18 mouse cellular contexts compared by ENCODE assay signal in the genomic region with DNA sequence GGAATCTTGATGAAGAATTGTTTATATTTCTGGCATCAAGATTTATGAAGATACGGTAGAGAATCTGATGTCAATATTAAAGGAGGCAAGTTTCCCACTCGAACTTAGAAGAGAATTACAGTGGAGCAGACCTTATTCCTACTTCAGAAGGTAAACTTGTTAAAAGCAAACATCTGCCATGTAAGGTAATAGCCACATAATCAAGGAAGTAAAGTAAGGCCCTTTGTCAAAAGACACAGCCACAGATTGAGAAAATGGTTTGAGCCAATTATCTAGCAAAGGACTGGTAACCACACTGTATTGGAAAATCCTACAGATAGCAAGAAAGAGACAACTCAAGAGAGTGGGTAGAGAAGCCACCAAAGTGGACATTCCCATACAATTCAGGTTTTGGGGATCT.
A peak's percentile ranks its signal among the peaks of the same experiment; 100 is the strongest.
DNase-seq lines count a peak whose midpoint lies in the region; ATAC-seq and TF ChIP-seq lines count a peak whose summit lies in the region.
"Had no signal": no experiment of that assay in that cellular context is flagged by ENCODE, and none has a peak within 500 bp of the region (broad histone marks: within the 10 kb centered on the region; RNA-seq: fewer than 3 reads in every experiment).

No protein-coding gene starts in this region.

- no peak for ATAC-seq in forebrain, embryonic 13.5 days
- ATAC-seq: forebrain, embryonic 14.5 days; forebrain, embryonic 16.5 days had no signal

- H3K9me3 ChIP-seq in MEL (replicated peaks; ENCODE audit: insufficient read depth, low read length) = no peaks in the 10 kb centered on the region
- H3K9me3 ChIP-seq in forebrain, embryonic 13.5 days (replicated peaks) = no peaks in the 10 kb centered on the region
- H3K9me3 ChIP-seq: embryonic facial prominence, embryonic 10.5 days; embryonic facial prominence, embryonic 12.5 days had no signal

- peak overlapping the region; percentile 11 for H3K27ac ChIP-seq in heart, adult 2 months
- H3K27ac ChIP-seq in MEL (ENCODE audit: control insufficient read depth, low read depth, low read length) = no peak overlapping the region
- H3K27ac ChIP-seq in forebrain, embryonic 13.5 days = no peak overlapping the region
- H3K27ac ChIP-seq in left cerebral cortex, adult 2 months = no peak overlapping the region
- H3K27ac ChIP-seq: embryonic facial prominence, embryonic 10.5 days; embryonic facial prominence, embryonic 12.5 days had no signal

- H3K4me1 ChIP-seq in heart, adult 2 months (ENCODE audit: control insufficient read depth, insufficient read depth, low read length) = peaks cover 7% of the 10 kb centered on the region
- 0 out of 4 replicates have a peak, but pooled peaks cover 0 to 2% of the 10 kb centered on the region in 2 experiments for H3K4me1 ChIP-seq in MEL (ENCODE audit: control insufficient read depth in 1 of 2, insufficient read depth in 2 of 2, low read length in 2 of 2)
- H3K4me1 ChIP-seq in forebrain, embryonic 13.5 days = no peaks in the 10 kb centered on the region
- H3K4me1 ChIP-seq: embryonic facial prominence, embryonic 12.5 days had no signal

- TF ChIP-seq EP300 in heart, adult 2 months (IDR thresholded peaks at IDR 0.05; ENCODE audit: insufficient read depth, low read depth, low read length) = no peak
- TF ChIP-seq EP300 in MEL (IDR thresholded peaks at IDR 0.05; ENCODE audit: low read depth in 1 of 2, low read length in 2 of 2) = peak; percentile 47 to 53; a peak in 2 of 4 replicates

- no peak overlapping the region for H3K4me3 ChIP-seq in heart, adult 2 months
- H3K4me3 ChIP-seq in MEL (ENCODE audit: control insufficient read depth in 1 of 2, insufficient read depth in 1 of 2, low read depth in 2 of 2, low read length in 2 of 2) = no peak overlapping the region
- H3K4me3 ChIP-seq in forebrain, embryonic 13.5 days = no peak overlapping the region
- no peak overlapping the region for H3K4me3 ChIP-seq in left cerebral cortex, adult 2 months
- H3K4me3 ChIP-seq: embryonic facial prominence, embryonic 10.5 days; embryonic facial prominence, embryonic 12.5 days had no signal

- no peaks in the 10 kb centered on the region for H3K27me3 ChIP-seq in heart, adult 2 months (ENCODE audit: control insufficient read depth, insufficient read depth, low read length)
- no peaks in the 10 kb centered on the region for H3K27me3 ChIP-seq in MEL (ENCODE audit: control insufficient read depth in 1 of 2, insufficient read depth in 2 of 2, low read length in 2 of 2)
- no peaks in the 10 kb centered on the region for H3K27me3 ChIP-seq in forebrain, embryonic 13.5 days
- H3K27me3 ChIP-seq: embryonic facial prominence, embryonic 12.5 days had no signal

- TF ChIP-seq CTCF in heart, adult 2 months (IDR thresholded peaks at IDR 0.05) = no peak
- TF ChIP-seq CTCF in MEL (IDR thresholded peaks at IDR 0.05 in 2 of 3, conservative IDR thresholded peaks at IDR 0.05 in 1 of 3; ENCODE audit: control insufficient read depth in 1 of 3, insufficient read depth in 1 of 3, low read depth in 2 of 3, low read length in 3 of 3, poor library complexity in 1 of 3, severe bottlenecking in 1 of 3) = no peak
- no peak for TF ChIP-seq CTCF in left cerebral cortex, adult 2 months (IDR thresholded peaks at IDR 0.05)

- no peak for TF ChIP-seq RAD21 in MEL (IDR thresholded peaks at IDR 0.05; ENCODE audit: low read depth, low read length)

- WGBS in heart, adult 2 months = 92% methylated on average over 2 of the region's 2 CpGs
- 94% methylated on average over 2 of the region's 2 CpGs for WGBS in forebrain, embryonic 13.5 days

- no peak overlapping the region for H3K4me2 ChIP-seq in forebrain, embryonic 13.5 days
- H3K4me2 ChIP-seq: embryonic facial prominence, embryonic 12.5 days had no signal

- no peaks in the 10 kb centered on the region for H3K79me2 ChIP-seq in heart, adult 2 months (replicated peaks; ENCODE audit: control insufficient read depth, insufficient read depth, low read length)
- no peaks in the 10 kb centered on the region for H3K79me2 ChIP-seq in MEL (ENCODE audit: control insufficient read depth, insufficient read depth, low read length, poor library complexity)

- no peak overlapping the region for H3K9ac ChIP-seq in heart, adult 2 months (ENCODE audit: low read depth, low read length)
- no peak overlapping the region for H3K9ac ChIP-seq in MEL (ENCODE audit: control insufficient read depth, low read depth, low read length, poor library complexity, severe bottlenecking)
- H3K9ac ChIP-seq in forebrain, embryonic 13.5 days = no peak overlapping the region
- H3K9ac ChIP-seq: embryonic facial prominence, embryonic 12.5 days had no signal

- H3K36me3 ChIP-seq in heart, adult 2 months (ENCODE audit: control insufficient read depth, insufficient read depth, low read length) = no peaks in the 10 kb centered on the region
- no peaks in the 10 kb centered on the region; a peak in 1 of 4 replicates for H3K36me3 ChIP-seq in MEL (ENCODE audit: control insufficient read depth in 1 of 2, insufficient read depth in 2 of 2, low read length in 2 of 2)
- H3K36me3 ChIP-seq in forebrain, embryonic 13.5 days (ENCODE audit: poor library complexity, severe bottlenecking) = no peaks in the 10 kb centered on the region
- H3K36me3 ChIP-seq: embryonic facial prominence, embryonic 10.5 days; embryonic facial prominence, embryonic 12.5 days had no signal

- intact Hi-C loops in heart, adult 2 months (cut with DNase I) = loop anchor here (5.0 kb wide), 2 partner anchors 42 to 193 kb away; no protein-coding TSS in a partner anchor
- intact Hi-C loops in heart, postnatal 25 days (cut with DNase I) = no loop called here
- intact Hi-C loops in left cerebral cortex, adult 2 months (cut with DNase I) = no loop called here

- no peak for TF ChIP-seq POLR2A in heart, adult 2 months (IDR thresholded peaks at IDR 0.05; ENCODE audit: insufficient read depth, low read depth, low read length)
- no peak for TF ChIP-seq POLR2A in MEL (IDR thresholded peaks at IDR 0.05; ENCODE audit: control insufficient read depth in 1 of 2, insufficient read depth in 1 of 2, low read depth in 1 of 2, low read length in 2 of 2, poor library complexity in 1 of 2)

- DNase-seq in heart, adult 2 months = no peak
- no peak for DNase-seq in heart, postnatal 25 days (ENCODE audit: low spot score)
- DNase-seq in MEL (ENCODE audit: low read depth, low spot score) = peak; percentile 47
- DNase-seq in MEL-GATA-1-ER (ENCODE audit: extremely low read depth, low read depth) = peak; percentile 17
- DNase-seq in left cerebral cortex, adult 2 months (ENCODE audit: extremely low spot score in 1 of 2, low spot score in 2 of 2) = no peak
- DNase-seq: adrenal gland, adult 2 months; adrenal gland, postnatal 10 days; adrenal gland, postnatal 25 days; cerebellum, adult 11-12 months; cerebellum, adult 2 months; cerebellum, adult 9-10 months; cerebellum, postnatal 10 days; cerebellum, postnatal 25 days had no signal

TF ChIP-seq in MEL, 35 proteins besides CTCF, POLR2A, EP300 and RAD21:
- no peak for TF ChIP-seq ZNF384 (IDR thresholded peaks at IDR 0.05; ENCODE audit: low read depth, low read length)
- TF ChIP-seq TCF12 (IDR thresholded peaks at IDR 0.05; ENCODE audit: low read depth, low read length) = peak; percentile 24; the same call in 1 of the 2 replicates
- TF ChIP-seq ELF1 (IDR thresholded peaks at IDR 0.05; ENCODE audit: low read depth, low read length) = no peak
- TF ChIP-seq NRF1 (IDR thresholded peaks at IDR 0.05; ENCODE audit: insufficient read depth, low read depth, low read length, poor library complexity, severe bottlenecking) = no peak
- peak; percentile 55 for TF ChIP-seq TAL1 (IDR thresholded peaks at IDR 0.05; ENCODE audit: low read length)
- peak; percentile 35; the same call in 1 of the 2 replicates for TF ChIP-seq GATA1 (IDR thresholded peaks at IDR 0.05; ENCODE audit: low read depth, low read length)
- no peak for TF ChIP-seq ZKSCAN1 (IDR thresholded peaks at IDR 0.05; ENCODE audit: low read depth, low read length)
- no peak for TF ChIP-seq CHD1 (IDR thresholded peaks at IDR 0.05; ENCODE audit: low read depth, low read length)
- TF ChIP-seq MAX (IDR thresholded peaks at IDR 0.05; ENCODE audit: low read length) = no peak
- TF ChIP-seq BHLHE40 (IDR thresholded peaks at IDR 0.05; ENCODE audit: borderline replicate concordance, low read depth, low read length) = no peak
- TF ChIP-seq USF2 (IDR thresholded peaks at IDR 0.05; ENCODE audit: borderline replicate concordance in 1 of 2, insufficient read depth in 1 of 2, low read depth in 1 of 2, low read length in 2 of 2) = no peak
- no peak for TF ChIP-seq MAFK (IDR thresholded peaks at IDR 0.05; ENCODE audit: borderline replicate concordance, low read depth, low read length)
- TF ChIP-seq CHD2 (IDR thresholded peaks at IDR 0.05; ENCODE audit: low read length) = no peak
- TF ChIP-seq MYC (IDR thresholded peaks at IDR 0.05; ENCODE audit: low read depth, low read length) = no peak
- TF ChIP-seq SMC3 (IDR thresholded peaks at IDR 0.05; ENCODE audit: low read depth, low read length) = no peak
- TF ChIP-seq USF1 (IDR thresholded peaks at IDR 0.05; ENCODE audit: low read depth, low read length) = no peak
- no peak; the same call in 1 of the 2 replicates for TF ChIP-seq RCOR1 (IDR thresholded peaks at IDR 0.05; ENCODE audit: low read depth, low read length)
- TF ChIP-seq MAZ (IDR thresholded peaks at IDR 0.05; ENCODE audit: low read depth, low read length) = no peak
- no peak for TF ChIP-seq ETS1 (IDR thresholded peaks at IDR 0.05; ENCODE audit: low read depth, low read length)
- TF ChIP-seq ZC3H11A (IDR thresholded peaks at IDR 0.05; ENCODE audit: low read depth, low read length) = no peak
TF ChIP-seq in MEL: peak in this region for 3.

Comparison
In these comparisons a context has a peak if more than half of its experiments do, and no peak if none do; other contexts are left out.
1. DNase-seq: peak in MEL (single experiment) and MEL-GATA-1-ER (single experiment); none in heart, adult 2 months (0 of 2), heart, postnatal 25 days (single experiment) and left cerebral cortex, adult 2 months (0 of 2).